Mouse (Mus musculus) kidney, adult 2 months (tissue): Measurements from ENCODE around the gene Pvrig.
"Not testable (repeated sequence)": the region's sequence is repeated elsewhere in the genome, so short reads cannot be mapped to it uniquely, and the experiment has no call there.

Source experiments
- CTCF ChIP-seq: fragments of 200-500 bp; conservative IDR thresholded peaks from 2 replicates; pipeline ENCODE4 v1.5.1; 2011; ENCODE audit warnings: low read depth, mild to moderate bottlenecking, control low read depth, low read length, moderate library complexity, mixed read lengths; ENCODE audit not compliant: insufficient read depth, insufficient read length
- POLR2A ChIP-seq: fragments of 200-500 bp; IDR thresholded peaks from one replicate; pipeline ENCODE4 v1.6.1; 2011; ENCODE audit warnings: low read depth, low read length, control low read depth

GRCm38 (mm10) chr5:138363208-138363607, 21.4 kb downstream of the Pvrig start:
- TF ChIP-seq POLR2A, CTCF: not testable (repeated sequence)
